Mouse (Mus musculus) forebrain, embryonic 10.5 days (tissue): ENCODE measurements at regions not wholly inside any gene's neighbourhood (a gene's known extent, or its start where the extent isn't known, plus 50 kb on each side); places are given as distances from the start of the nearest gene placed in this dataset.
"Not testable (repeated sequence)": the region's sequence is repeated elsewhere in the genome, so short reads cannot be mapped to it uniquely, and the experiment has no call there.

Source experiments
- DNase-seq: peaks from one replicate; pipeline ENCODE4 v3.0.0-alpha.2; 2017; ENCODE audit warnings: low spot score; ENCODE audit errors: extremely low spot score
- H3K27ac ChIP-seq: fragments of 300-500 bp; sonication (generic); 2 replicates; pipeline ENCODE4 v1.5.1; 2016; ENCODE audit warnings: mild to moderate bottlenecking
- H3K27me3 ChIP-seq: fragments of 300-500 bp; sonication (generic); 2 replicates; pipeline ENCODE4 v1.6.1; 2016; ENCODE audit warnings: mild to moderate bottlenecking; ENCODE audit not compliant: poor library complexity, severe bottlenecking
- H3K36me3 ChIP-seq: fragments of 300-500 bp; sonication (generic); replicated peaks from 2 replicates; pipeline ENCODE4 v1.6.1; 2016; ENCODE audit warnings: mild to moderate bottlenecking, moderate library complexity
- H3K4me1 ChIP-seq: fragments of 300-500 bp; sonication (generic); 2 replicates; pipeline ENCODE4 v1.6.1; 2016
- H3K4me3 ChIP-seq: fragments of 300-500 bp; sonication (generic); 2 replicates; pipeline ENCODE4 v1.5.1; 2016; ENCODE audit warnings: mild to moderate bottlenecking, moderate library complexity
- H3K9me3 ChIP-seq: fragments of 300-500 bp; sonication (generic); 2 replicates; pipeline ENCODE4 v1.6.1; 2016; ENCODE audit warnings: mild to moderate bottlenecking, moderate library complexity
- WGBS: fragments of 180-500 bp; shearing (Covaris S2); methylation state at CpG from one replicate; pipeline ENCODE4 v1.1.7; 2016; 5-methylcytosine and 5-hydroxymethylcytosine counted together

- Histone ChIP-seq H3K27ac (no peak overlapping the region), H3K27me3 (no peaks in the 10 kb centered on the region), H3K9me3 (no peaks in the 10 kb centered on the region), H3K4me1 (no peaks in the 10 kb centered on the region), H3K4me3 (no peak overlapping the region), H3K36me3 (no peaks in the 10 kb centered on the region)
- no peak for DNase-seq
- WGBS = 75% methylated on average over 4 of the region's 4 CpGs
These were observed 132.9 kb downstream of the Tfec start for GRCm38 (mm10) chr6:16765354-16765753.

- no peaks in the 10 kb centered on the region for H3K36me3 ChIP-seq
- no peak overlapping the region for H3K27ac ChIP-seq
- H3K4me3 ChIP-seq = no peak overlapping the region
- no peaks in the 10 kb centered on the region for H3K4me1 ChIP-seq
- 59% methylated on average over 5 of the region's 5 CpGs for WGBS
- no peaks in the 10 kb centered on the region for H3K9me3 ChIP-seq
- H3K27me3 ChIP-seq = no peaks in the 10 kb centered on the region
- DNase-seq = no peak
These were observed 133.5 kb downstream of the Tfec start for GRCm38 (mm10) chr6:16764707-16765106.

GRCm38 (mm10) chr6:16755044-16755443 lies 143.2 kb downstream of the Tfec start:
- not testable (repeated sequence) for DNase-seq, H3K4me3 ChIP-seq, H3K4me1 ChIP-seq, H3K27ac ChIP-seq, H3K27me3 ChIP-seq, H3K9me3 ChIP-seq, H3K36me3 ChIP-seq
- 92% methylated on average over 1 of the region's 1 CpGs for WGBS

- H3K27me3 ChIP-seq = no peaks in the 10 kb centered on the region
- H3K27ac ChIP-seq = no peak overlapping the region
- WGBS = 74% methylated on average over 7 of the region's 7 CpGs
- no peak overlapping the region for H3K4me3 ChIP-seq
- peaks cover 17% of the 10 kb centered on the region for H3K4me1 ChIP-seq
- DNase-seq = no peak
- H3K9me3 ChIP-seq = no peaks in the 10 kb centered on the region
- H3K36me3 ChIP-seq = no peaks in the 10 kb centered on the region
These were observed 165.1 kb downstream of the Tfec start for GRCm38 (mm10) chr6:16733184-16733583.

- H3K4me3 ChIP-seq = no peak overlapping the region
- peak overlapping the region; percentile 26; the same call in 1 of the 2 replicates for H3K27ac ChIP-seq
- DNase-seq = no peak
- no peaks in the 10 kb centered on the region for H3K9me3 ChIP-seq
- H3K4me1 ChIP-seq = peaks cover 22% of the 10 kb centered on the region
- H3K27me3 ChIP-seq = no peaks in the 10 kb centered on the region
- 90% methylated on average over 3 of the region's 3 CpGs for WGBS
- no peaks in the 10 kb centered on the region for H3K36me3 ChIP-seq
These were observed 166.1 kb downstream of the Tfec start for GRCm38 (mm10) chr6:16732095-16732494.

- 8% methylated on average over 13 of the region's 13 CpGs for WGBS
- Histone ChIP-seq H3K9me3 (no peaks in the 10 kb centered on the region), H3K36me3 (no peaks in the 10 kb centered on the region), H3K27ac (peak overlapping the region; percentile 51; the same call in 1 of the 2 replicates), H3K4me3 (peak overlapping the region; percentile 24; the same call in 1 of the 2 replicates), H3K27me3 (peaks cover 19% of the 10 kb centered on the region; the same call in 1 of the 2 replicates), H3K4me1 (peaks cover 31% of the 10 kb centered on the region)
- peak; percentile 59 for DNase-seq
These were observed 170.9 kb downstream of the Tfec start for GRCm38 (mm10) chr6:16727256-16727890.

GRCm38 (mm10) chr6:16725256-16725655 lies 173.0 kb downstream of the Tfec start:
- H3K27ac ChIP-seq = no peak overlapping the region
- peaks cover 19% of the 10 kb centered on the region; the same call in 1 of the 2 replicates for H3K27me3 ChIP-seq
- no peak overlapping the region for H3K4me3 ChIP-seq
- WGBS = 84% methylated on average over 2 of the region's 2 CpGs
- no peaks in the 10 kb centered on the region for H3K9me3 ChIP-seq
- no peak for DNase-seq
- H3K36me3 ChIP-seq = no peaks in the 10 kb centered on the region
- H3K4me1 ChIP-seq = peaks cover 21% of the 10 kb centered on the region

- peaks cover 7% of the 10 kb centered on the region for H3K4me1 ChIP-seq
- H3K36me3 ChIP-seq = no peaks in the 10 kb centered on the region
- H3K4me3 ChIP-seq = no peak overlapping the region
- WGBS = 93% methylated on average over 4 of the region's 4 CpGs
- H3K9me3 ChIP-seq = no peaks in the 10 kb centered on the region
- H3K27me3 ChIP-seq = no peaks in the 10 kb centered on the region
- H3K27ac ChIP-seq = no peak overlapping the region
- no peak for DNase-seq
These were observed 193.7 kb downstream of the Tfec start for GRCm38 (mm10) chr6:16704496-16704895.

- Histone ChIP-seq H3K27ac (no peak overlapping the region), H3K36me3 (no peaks in the 10 kb centered on the region), H3K9me3 (no peaks in the 10 kb centered on the region), H3K27me3 (no peaks in the 10 kb centered on the region), H3K4me3 (no peak overlapping the region), H3K4me1 (peaks cover 7% of the 10 kb centered on the region)
- DNase-seq = no peak
- 85% methylated on average over 3 of the region's 3 CpGs for WGBS
These were observed 194.9 kb downstream of the Tfec start for GRCm38 (mm10) chr6:16703412-16703746.

GRCm38 (mm10) chr6:16702706-16703411 lies 195.4 kb downstream of the Tfec start:
- Histone ChIP-seq H3K36me3 (no peaks in the 10 kb centered on the region), H3K27me3 (no peaks in the 10 kb centered on the region), H3K4me1 (peaks cover 7% of the 10 kb centered on the region), H3K4me3 (no peak overlapping the region), H3K27ac (0 out of 2 replicates have a peak overlapping the region, but pooled peaks have one; percentile 25), H3K9me3 (no peaks in the 10 kb centered on the region)
- 57% methylated on average over 7 of the region's 7 CpGs for WGBS
- no peak for DNase-seq

GRCm38 (mm10) chr6:16697285-16697684 lies 201.0 kb downstream of the Tfec start:
- Histone ChIP-seq H3K36me3 (no peaks in the 10 kb centered on the region), H3K27ac (peak overlapping the region; percentile 51; the same call in 1 of the 2 replicates), H3K9me3 (no peaks in the 10 kb centered on the region), H3K4me3 (no peak overlapping the region), H3K27me3 (no peaks in the 10 kb centered on the region), H3K4me1 (peaks cover 20% of the 10 kb centered on the region)
- WGBS = 54% methylated on average over 4 of the region's 4 CpGs
- no peak for DNase-seq

GRCm38 (mm10) chr6:16668004-16668403 lies 230.2 kb downstream of the Tfec start:
- DNase-seq = peak; percentile 43
- WGBS = 2% methylated on average over 2 of the region's 2 CpGs

GRCm38 (mm10) chr6:16667241-16667640 lies 231.0 kb downstream of the Tfec start:
- Histone ChIP-seq H3K4me3 (no peak overlapping the region), H3K4me1 (peaks cover 19% of the 10 kb centered on the region), H3K27me3 (no peaks in the 10 kb centered on the region), H3K27ac (no peak overlapping the region), H3K9me3 (peaks cover 5% of the 10 kb centered on the region; the same call in 1 of the 2 replicates), H3K36me3 (no peaks in the 10 kb centered on the region)
- WGBS = 66% methylated on average over 6 of the region's 6 CpGs
- no peak for DNase-seq

More at GRCm38 (mm10) chr6:16668004-16668403, 230.2 kb downstream of the Tfec start:
- H3K36me3 ChIP-seq = no peaks in the 10 kb centered on the region
- no peak overlapping the region for H3K4me3 ChIP-seq
- H3K9me3 ChIP-seq = peaks cover 5% of the 10 kb centered on the region; the same call in 1 of the 2 replicates
- peaks cover 19% of the 10 kb centered on the region for H3K4me1 ChIP-seq
- 0 out of 2 replicates have a peak overlapping the region, but pooled peaks have one; percentile 25 for H3K27ac ChIP-seq
- no peaks in the 10 kb centered on the region for H3K27me3 ChIP-seq
